Mouse (Mus musculus) urinary bladder, postnatal 25 days (tissue): Measurements from ENCODE around the gene Brd7.

Experiments
- DNase-seq: peaks from one replicate; pipeline ENCODE4 v3.0.0; 2022; ENCODE audit warnings: low spot score

Brd7 gene

DNA sequence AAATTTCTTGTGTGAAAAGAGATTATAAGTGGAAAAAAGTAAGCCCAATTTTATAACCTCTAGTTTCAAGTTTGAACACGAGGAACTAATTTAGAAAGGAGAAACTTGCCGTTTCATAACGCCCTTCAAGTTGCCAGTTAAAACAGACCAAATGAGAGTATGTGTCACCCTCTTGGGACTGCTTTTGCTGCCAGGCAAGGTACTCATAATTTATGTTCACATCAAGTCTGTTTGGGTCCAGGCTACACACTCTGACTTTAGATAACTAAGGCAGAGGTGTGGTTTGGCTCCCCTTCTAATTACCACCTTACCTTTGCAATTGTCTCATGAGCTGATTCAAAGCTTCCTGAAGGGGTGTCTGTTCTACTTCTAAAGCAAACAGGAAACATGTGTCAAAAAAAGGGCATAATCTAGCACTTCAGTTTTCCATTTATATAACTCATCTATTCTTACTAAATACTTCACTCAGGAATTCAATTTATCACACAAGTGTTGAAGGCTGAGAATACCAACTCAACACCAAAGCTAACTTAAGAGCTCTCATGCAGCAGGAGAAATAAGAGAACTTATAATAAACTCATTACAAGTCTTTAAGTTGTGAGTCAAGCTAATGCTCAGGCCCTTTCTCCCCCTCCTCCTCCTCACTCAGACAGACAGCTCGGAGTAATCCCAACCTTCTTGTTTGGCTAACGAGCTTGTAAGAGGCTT lies 4.6 kb downstream of the Brd7 start:
- DNase-seq: no peak

DNA sequence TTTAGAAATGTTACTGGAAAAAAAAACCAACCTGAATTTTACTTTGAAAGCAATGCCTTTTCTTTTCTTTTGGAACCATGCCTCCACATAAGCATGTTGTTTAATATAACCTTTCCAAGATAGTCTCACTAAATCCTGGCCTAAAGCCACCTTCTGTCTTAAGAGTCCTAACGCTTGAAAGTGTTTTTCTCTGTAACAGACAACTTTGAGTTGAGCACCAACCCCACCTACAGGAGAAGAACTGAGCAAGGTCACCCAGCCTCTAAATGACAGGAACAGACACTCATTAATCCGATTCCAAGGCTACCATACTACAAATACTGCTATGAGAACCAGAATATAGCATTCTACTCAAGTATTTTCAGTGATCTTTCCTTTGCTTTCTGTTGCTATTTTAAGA lies 12.9 kb downstream of the Brd7 start:
- DNase-seq: no peak

DNA sequence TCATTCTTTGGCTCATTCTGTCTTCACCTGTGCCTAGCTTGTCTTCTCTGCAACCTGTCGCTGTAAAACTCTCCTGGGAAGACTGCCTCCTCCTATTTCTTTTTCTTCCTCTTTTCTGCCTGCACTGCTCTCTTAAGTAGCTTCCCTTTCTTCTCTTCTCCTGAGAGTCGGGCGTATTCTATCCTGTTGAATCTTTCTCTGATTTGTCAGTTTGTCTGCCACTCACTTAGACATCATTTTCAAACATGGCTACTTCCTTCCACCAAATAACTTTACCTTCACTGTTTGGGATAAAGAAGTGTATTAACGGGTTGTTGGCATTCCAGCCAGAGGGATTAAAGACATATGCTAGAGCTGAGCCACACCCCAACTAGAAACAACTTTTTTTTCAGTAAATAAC lies 20.0 kb downstream of the Brd7 start:
- no peak for DNase-seq

DNA sequence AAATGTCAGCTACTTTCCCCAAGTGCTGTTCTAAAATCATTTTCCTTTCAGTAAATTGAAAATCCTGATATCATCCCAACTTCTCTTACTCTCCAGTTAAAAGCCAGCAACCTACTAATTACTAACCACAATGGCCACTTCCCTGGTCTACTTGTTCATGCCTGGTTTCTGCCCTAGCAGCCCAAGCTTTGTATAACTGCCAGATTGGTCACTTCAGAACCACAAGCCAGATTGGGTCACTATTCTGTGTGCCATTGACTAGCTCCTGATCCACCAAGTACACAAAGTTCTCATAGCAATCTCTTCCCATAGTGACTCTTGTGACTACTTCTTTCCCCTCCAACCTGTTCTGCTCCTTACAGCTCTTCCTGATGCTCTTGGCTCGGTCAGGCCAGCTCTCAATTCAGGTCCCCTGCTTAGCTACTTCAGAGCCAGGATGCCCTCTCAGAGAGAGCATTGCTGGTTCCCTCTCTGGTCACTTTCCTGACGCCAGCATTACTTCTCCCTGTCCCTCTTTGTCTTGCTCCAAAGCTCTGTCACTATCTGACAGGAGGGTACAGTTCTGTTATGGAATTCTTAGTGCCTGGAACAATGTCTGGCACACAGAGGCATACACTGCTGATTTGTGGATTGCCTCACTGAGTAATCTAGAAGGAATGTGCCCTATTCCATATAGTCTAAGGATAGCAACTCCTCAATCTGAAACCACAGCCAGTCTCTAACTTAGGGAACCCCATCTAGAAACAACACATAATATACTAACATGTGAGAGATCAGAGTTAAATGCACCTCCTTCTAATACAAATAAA lies 21.9 kb downstream of the Brd7 start:
- DNase-seq: no peak

DNA sequence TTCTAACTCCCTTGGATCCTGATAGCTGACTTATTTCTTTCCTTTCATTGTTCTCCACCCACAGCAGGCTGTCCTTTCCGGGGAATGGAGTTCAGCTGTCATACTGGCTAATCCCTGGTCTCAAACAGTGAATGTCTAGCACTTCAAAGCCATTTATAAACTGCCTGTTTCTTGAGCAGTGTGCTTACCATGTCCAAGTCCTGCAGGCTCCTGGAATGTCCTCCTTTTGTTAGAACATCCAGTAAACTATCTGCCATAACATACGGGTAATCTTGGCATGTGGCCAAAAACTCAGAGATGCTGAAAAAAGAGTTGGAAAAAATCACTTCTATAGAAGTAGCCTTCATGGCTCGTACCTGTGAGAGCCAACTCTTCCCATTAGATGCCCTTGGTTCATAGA lies 22.8 kb downstream of the Brd7 start:
- DNase-seq: no peak

DNA sequence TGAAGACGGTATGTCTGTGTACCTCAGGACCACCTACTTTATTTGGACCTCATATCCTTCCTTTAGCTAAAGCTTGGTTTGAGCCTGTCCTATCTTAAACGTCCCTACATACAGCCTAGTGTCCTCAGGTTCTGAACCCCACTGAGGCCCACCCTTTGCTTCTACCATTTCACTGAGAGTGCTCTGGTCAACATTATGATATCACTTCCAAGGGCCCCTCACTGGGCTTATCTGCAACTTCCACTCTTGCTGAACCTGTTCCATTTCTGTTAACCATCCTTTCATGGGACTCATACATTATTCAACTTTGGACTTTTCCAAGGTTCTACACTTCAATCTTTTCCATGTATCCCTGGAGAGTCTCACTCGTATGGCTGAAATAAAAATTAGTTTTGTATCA lies 27.0 kb downstream of the Brd7 start:
- no peak for DNase-seq

DNA sequence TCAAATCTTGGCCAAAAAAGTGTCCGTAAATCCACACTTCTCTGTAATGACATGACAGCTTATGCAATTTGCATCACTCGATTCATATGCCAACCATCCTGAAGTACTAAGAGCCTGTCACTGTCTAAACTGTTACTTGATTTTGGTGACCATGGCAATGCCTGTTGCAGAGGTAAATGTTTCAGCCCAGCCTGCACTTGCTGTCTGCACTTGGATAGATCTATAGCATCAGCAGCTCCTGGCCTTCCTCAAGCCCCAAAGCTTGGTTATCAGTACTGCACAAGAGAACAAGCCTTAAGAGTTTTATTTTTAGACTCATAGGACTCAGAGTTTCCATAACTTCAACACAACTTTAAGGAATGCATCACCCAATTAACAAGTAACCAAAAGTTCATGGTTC lies 27.6 kb downstream of the Brd7 start:
- no peak for DNase-seq

DNA sequence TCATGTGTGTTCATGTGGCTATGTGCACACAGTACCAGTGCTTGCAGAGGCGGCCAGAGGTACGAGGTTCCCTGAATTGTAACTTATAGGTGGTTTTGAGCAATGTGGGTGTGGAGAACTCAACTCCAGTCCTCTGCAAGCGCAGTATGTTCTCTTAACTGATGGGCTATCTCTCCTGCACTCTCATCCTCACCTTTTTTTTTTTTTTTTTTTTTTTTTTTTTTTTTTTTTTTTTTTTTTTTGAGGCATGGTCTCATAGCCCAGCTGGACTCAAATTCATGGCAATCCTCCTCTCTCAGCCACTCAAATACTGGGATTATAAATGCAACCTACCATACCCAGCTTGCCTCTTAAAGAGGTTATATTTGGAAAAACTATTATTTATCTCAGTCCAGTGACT lies 31.2 kb downstream of the Brd7 start:
- DNase-seq: no peak

DNA sequence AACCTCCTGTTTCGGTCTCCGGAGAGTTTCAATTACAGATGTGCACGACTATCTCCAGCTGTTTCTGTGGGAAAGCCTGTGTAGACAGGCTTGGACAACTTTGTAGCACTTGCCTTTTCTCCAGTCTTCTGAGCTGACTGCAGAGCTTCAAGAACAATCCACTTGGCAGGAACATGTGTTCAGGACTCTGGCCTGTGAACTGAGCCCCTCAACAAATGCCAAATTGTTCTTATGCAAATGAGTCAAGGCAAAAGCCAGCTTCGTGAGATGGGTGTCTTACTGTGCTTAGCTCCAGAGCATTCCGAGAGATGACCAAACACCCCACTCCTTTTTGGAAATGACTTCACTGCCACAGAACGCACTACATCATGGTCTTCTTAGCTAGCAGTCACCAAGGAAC lies 33.3 kb downstream of the Brd7 start:
- no peak for DNase-seq

DNA sequence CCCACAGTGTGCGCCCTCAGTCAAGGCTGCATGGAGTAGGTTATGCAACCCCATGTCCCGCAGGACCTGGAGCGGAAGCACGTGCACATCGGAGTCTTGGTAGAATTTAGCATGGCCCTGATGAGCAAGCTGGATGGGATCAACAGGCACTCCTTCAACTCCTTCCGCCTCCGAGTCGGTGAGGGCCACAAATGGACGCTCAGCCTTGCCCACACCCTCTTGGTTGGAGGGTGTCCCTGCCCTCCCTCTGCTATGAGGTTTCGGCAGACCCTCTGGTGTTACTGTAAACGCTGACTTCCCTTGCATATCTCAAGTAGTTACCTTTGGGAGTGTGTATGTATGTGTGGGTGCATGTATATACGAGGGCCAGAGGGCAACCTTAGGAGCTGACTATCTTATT lies 35.7 kb downstream of the Brd7 start:
- DNase-seq: no peak

DNA sequence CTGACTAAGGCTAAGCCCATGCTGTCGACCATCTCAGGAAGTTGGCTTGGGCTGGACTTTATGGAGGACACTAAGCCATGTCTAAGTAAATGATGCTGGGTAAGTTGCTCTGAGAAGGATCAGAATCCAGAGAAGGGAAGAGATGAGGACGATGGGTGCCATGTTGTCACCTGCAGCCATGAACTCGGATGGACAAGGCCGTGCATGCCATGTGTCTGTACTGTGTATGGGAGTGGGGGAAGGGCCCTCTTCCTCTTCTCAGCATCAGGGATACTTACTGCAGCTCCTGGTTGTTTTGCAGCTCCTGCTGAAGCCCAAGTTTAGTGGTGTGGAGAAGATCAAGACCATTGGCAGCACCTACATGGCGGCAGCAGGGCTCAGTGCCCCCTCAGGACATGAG lies 36.2 kb downstream of the Brd7 start:
- DNase-seq: no peak

DNA sequence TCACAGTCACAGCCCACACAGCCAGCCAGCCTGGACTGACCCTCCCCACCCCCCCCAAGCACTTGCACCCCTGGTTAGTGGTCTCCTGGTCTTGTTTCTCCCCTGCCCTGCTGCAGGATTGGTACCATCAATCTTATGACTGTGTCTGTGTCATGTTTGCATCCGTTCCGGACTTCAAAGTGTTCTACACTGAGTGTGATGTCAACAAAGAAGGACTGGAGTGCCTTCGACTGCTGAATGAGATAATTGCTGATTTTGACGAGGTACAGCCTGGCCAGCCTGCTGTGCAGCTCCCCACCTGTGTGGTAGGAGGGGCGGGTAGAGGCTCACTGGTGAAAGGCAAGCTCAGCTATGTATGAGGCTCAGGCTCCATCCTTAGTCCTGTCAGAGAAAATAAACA lies 36.7 kb downstream of the Brd7 start:
- no peak for DNase-seq

DNA sequence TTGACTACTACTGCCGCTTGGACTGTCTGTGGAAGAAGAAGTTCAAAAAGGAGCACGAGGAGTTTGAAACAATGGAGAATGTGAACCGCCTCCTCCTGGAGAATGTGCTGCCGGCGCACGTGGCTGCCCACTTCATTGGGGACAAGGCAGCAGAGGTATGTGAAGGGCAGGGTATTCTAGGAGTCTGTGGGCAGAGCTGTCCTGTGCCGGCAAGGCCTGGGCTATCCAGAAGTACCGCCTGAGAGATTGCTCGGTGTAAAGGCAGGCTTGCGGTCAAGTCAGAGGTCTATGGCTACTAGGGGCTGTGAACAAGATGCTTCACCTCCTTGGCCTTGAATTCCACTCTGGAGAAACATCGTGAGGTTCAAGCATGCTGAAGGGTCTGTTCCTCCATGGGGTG lies 37.2 kb downstream of the Brd7 start:
- no peak for DNase-seq

DNA sequence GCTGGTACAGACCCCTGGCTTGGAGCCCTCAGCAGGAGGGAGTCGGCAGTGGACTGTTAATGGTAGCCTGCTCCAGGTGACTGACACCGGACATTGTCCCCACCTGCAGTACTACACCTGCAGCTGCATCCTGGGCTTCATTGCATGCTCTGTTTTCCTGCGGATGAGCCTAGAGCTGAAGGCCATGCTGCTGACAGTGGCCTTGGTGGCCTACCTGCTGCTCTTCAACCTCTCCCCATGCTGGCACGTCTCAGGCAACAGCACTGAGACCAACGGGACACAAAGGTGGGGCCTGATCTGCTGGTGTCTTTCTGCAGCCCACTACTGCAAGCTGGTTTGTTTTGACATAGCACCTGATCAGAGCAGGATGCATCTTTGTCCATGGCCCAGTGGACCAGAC lies 38.5 kb downstream of the Brd7 start:
- no peak for DNase-seq

DNA sequence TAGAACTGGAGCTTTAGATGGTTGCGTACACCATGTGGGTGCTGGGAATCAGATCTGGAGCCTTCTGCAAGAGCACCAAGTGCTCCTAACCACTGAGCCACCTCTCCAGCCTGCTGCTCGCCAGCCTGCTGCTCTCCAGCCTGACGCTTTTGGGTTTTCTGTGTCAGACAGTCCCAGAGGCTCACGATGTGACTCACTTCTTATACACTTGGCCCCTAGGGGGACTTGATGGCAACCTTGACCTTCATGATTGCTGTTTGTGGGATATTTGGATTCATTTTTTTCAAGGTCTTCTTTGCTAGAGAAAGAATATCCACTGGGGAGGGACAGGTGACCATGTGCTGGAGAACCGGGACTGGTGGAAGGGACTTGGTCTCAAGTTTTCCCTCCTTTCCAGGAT lies 40.6 kb downstream of the Brd7 start:
- DNase-seq: no peak

DNA sequence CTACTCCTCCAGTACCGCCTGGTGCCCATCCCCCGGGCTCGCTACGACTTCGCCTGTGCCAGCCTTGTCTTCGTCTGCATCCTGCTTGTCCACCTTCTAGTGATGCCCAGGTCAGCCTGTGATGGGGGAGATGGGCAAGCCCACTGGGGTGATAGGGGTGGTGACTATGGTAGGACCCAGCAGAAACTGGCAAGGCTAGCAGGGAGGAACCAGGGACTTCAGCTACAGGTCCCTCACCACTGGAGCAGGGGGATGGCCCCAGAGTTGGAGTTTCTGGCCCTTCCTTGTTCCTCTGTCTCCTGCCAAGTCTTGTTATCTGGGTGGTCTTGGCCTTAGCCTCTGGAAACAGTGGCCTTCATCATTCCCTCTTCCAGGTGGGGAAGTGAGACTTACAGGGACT lies 41.9 kb downstream of the Brd7 start:
- DNase-seq: no peak

DNA sequence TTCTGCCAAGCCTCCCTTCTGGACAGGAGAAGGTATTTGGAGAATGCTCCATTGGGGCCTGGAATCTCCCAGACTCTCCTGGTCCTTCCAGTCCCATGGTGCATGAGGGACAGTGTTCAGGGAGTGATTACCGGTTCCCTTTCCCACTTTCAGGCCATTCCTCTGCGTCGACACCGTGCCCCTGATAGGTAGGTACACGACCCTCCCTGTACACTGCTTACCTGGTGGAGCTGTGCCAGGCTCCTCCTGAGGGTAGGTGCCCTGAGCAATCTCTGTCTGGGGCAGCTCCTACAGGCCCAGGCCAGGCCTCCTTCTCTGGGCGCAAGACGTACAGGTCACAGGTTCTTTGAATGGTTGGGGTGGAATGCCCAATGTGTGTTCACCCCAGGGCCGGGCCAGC lies 43.8 kb downstream of the Brd7 start:
- no peak for DNase-seq

DNA sequence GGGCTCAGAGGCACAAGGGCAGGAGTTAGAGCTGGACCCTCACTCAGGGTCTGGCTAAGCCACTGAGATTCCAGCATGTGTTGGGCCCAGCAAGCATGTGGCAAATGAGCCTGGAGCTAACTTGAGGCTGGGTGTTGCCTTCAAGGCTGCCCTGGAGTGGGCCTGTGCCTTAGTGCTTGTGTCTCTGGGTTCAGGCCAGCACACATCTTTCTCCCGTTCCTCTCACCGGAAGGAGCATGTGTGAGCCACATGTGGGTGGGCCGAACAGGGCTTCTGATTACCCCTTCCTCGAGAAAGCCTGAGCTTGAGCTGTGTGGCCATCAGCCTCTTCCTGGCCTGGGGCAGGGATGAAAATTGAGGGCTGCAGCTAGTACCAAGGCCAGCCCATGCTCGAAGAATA lies 44.7 kb downstream of the Brd7 start:
- DNase-seq: no peak

DNA sequence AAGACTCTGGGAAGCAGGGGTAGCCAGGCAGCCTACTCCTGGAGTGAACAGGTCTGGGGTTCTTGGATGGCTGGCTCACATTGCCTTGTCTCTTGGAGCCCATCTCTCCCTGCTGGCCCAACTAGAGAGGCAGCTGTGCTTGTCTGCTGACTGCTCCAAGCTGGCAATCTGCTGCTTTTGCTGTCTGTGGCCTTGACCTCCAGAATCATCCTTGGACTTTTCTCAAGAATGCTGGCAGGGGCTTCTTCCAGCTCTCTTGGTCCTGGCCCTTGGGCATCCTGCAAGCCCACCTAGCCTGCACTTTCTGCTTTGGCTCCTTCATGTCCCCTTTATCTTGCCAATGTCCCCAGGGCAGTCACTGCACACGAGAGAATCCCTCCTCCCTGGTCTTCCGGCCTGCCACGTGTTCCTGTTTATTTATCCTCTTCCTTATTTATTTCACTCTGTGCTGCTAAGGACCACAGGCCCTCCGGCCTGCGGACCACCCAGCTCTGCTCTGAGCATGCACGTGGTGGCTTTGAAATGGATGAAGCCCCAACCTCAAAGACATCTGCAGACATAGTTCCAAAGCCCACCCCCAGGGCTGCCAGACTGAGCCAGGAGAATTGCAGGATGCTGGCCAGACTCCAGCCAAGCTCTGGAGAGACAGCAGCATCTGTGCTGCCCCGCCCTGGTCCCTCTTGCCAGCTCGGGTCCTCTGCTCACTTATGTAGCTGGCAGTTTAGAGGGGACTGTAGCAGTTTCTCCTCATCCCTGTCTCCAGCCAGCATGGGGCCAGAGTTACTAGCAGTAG lies 45.7 kb downstream of the Brd7 start:
- DNase-seq: peak; percentile 38

DNA sequence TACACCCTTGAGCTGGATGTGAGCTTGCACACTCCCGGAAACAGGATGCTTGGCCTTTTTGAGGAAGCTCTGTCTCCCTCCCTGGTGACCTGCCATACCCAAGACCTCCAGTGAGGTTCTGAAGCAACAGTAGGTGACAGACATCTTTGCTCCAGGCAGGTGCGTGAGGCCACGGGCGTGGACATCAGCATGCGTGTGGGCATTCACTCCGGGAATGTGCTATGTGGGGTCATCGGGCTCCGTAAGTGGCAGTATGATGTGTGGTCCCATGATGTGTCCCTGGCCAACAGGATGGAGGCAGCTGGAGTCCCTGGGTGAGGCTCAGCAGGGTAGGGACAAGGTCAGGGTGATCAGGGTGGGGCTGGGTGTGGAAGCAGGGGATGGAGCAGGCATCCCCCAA lies 46.7 kb downstream of the Brd7 start:
- DNase-seq: no peak

DNA sequence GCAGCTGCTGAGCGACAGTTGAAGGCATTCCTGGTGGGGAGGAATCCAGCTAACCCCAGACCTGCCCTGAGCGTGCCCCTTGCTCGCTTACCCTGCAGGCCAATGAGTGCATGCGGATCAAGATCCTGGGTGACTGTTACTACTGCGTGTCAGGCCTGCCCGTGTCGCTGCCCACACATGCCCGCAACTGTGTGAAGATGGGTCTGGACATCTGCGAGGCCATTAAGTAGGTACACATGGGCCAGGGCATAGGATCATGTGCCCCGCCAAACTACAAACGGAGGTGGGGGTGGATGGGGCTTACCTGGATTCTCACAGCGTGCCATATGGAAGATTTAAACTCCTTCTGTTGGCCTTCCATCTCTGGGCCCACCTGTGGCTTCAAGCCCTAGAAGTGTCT lies 48.0 kb downstream of the Brd7 start:
- no peak for DNase-seq

DNA sequence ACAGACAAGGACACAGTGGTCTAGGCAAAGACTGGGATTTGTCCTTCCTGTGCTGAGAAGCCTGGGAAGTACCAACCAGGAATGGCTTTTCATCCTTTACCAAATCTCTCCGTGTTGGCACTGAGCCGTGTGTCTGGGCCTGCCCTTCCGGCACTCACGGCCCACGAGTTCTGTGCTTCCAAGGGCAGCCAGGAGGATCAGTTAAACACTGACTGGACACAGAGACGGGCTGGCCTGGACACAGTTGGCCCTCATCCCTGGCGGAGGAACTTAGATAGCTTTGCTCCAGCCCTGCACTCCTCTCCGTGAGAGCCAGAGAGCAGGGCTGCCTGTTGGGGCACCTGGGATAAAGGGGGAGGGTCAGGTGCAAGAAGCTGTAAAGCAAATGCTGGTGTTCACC lies 49.0 kb downstream of the Brd7 start:
- DNase-seq: peak; percentile 43

DNA sequence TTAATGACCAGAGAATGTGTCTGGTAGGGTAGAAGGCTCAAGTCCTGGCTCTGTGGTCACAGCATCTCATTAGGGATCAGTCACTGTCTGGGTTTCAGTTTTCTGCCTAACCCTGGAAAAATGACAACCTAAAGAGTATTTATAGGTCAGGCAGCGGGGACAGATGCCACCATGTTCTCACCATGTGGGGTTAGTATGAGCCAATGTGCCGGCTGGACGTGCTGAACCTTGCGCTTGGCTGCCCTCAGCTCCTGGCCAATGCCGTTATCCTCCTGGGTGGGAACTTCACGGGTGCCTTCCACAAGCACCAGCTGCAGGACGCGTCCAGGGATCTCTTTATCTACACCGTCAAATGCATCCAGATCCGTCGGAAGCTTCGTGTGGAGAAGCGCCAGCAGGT lies 51.7 kb downstream of the Brd7 start:
- no peak for DNase-seq
